Mouse (Mus musculus): ENCODE data around the gene 4930524J08Rik.

- no peak for TF ChIP-seq CTCF (IDR thresholded peaks at IDR 0.05; ENCODE audit: control insufficient read depth, insufficient read depth, insufficient replicate concordance, low read depth, low read length)
- TF ChIP-seq POLR2A (IDR thresholded peaks at IDR 0.05; ENCODE audit: control insufficient read depth, low read depth, low read length), result no peak
Observed at GRCm38 (mm10) chr5:100024868-100025267, 46.0 kb downstream of the 4930524J08Rik start.

Measured in testis, adult 2 months (tissue).